Mouse (Mus musculus) midbrain, embryonic 14.5 days (tissue): ENCODE measurements at regions not wholly inside any gene's neighbourhood (a gene's known extent, or its start where the extent isn't known, plus 50 kb on each side); places are given as distances from the start of the nearest gene placed in this dataset.

Source experiments
- ATAC-seq: fragments of 200-750 bp; cut with Nextera tagmentation; 2 replicates; pipeline ENCODE4 v1.8.0; 2017; ENCODE audit warnings: moderate number of reproducible peaks, moderate library complexity; ENCODE audit not compliant: low FRiP score, low TSS enrichment
- DNase-seq: peaks from one replicate; pipeline ENCODE4 v3.0.0-alpha.2; 2015
- H3K27ac ChIP-seq: fragments of 300-500 bp; sonication (generic); replicated peaks from 2 replicates; pipeline ENCODE4 v1.5.1; 2014; ENCODE audit warnings: mild to moderate bottlenecking, low read depth, low read length, moderate library complexity
- H3K27me3 ChIP-seq: fragments of 300-500 bp; sonication (generic); 2 replicates; pipeline ENCODE4 v1.6.1; 2014; ENCODE audit warnings: low read length, control low read depth, mixed read lengths; ENCODE audit not compliant: control insufficient read depth, insufficient read depth
- H3K36me3 ChIP-seq: fragments of 300-500 bp; sonication (generic); 2 replicates; pipeline ENCODE4 v1.6.1; 2014; ENCODE audit warnings: low read length, control low read depth; ENCODE audit not compliant: control insufficient read depth, insufficient read depth
- H3K4me1 ChIP-seq: fragments of 300-500 bp; sonication (generic); 2 replicates; pipeline ENCODE4 v1.6.1; 2014; ENCODE audit warnings: mild to moderate bottlenecking, antibody characterized with exemption, low read length, control low read depth; ENCODE audit not compliant: control insufficient read depth, insufficient read depth
- H3K4me2 ChIP-seq: fragments of 300-500 bp; sonication (generic); 2 replicates; pipeline ENCODE4 v1.6.1; 2014; ENCODE audit warnings: mild to moderate bottlenecking, low read length, moderate library complexity
- H3K4me3 ChIP-seq: fragments of 300-500 bp; sonication (generic); replicated peaks from 2 replicates; pipeline ENCODE4 v1.5.1; 2014; ENCODE audit warnings: low read depth, low read length
- H3K9ac ChIP-seq: fragments of 300-500 bp; sonication (generic); replicated peaks from 2 replicates; pipeline ENCODE4 v1.6.1; 2014; ENCODE audit warnings: mild to moderate bottlenecking, low read length, moderate library complexity
- H3K9me3 ChIP-seq: fragments of 300-500 bp; sonication (generic); 2 replicates; pipeline ENCODE4 v1.6.1; 2016; ENCODE audit warnings: low read length, control low read depth, mixed read lengths; ENCODE audit not compliant: control insufficient read depth
- WGBS: fragments of 180-500 bp; shearing (Covaris S2); extraction: QIAGEN DNeasy Blood & Tissue Kit; methylation state at CpG from one replicate; pipeline ENCODE4 v1.1.7; 2014; 5-methylcytosine and 5-hydroxymethylcytosine counted together

GRCm38 (mm10) chr6:17157270-17157669 is 92.3 kb downstream of the Tes start:
- Histone ChIP-seq H3K27ac (no peak overlapping the region), H3K4me1 (no peaks in the 10 kb centered on the region), H3K4me2 (no peak overlapping the region), H3K4me3 (no peak overlapping the region), H3K9me3 (no peaks in the 10 kb centered on the region), H3K36me3 (no peaks in the 10 kb centered on the region), H3K27me3 (no peaks in the 10 kb centered on the region), H3K9ac (no peak overlapping the region)
- 90% methylated on average over 6 of the region's 6 CpGs for WGBS
- DNase-seq (no peak), ATAC-seq (no peak)

- 0 out of 2 replicates have a peak overlapping the region, but pooled peaks have one; percentile 9 for H3K9ac ChIP-seq
Measured at GRCm38 (mm10) chr6:17169971-17170781, 105.2 kb downstream of the Tes start.

GRCm38 (mm10) chr6:17170782-17171272 is 105.9 kb downstream of the Tes start:
- no peaks in the 10 kb centered on the region for H3K36me3 ChIP-seq
- H3K4me2 ChIP-seq = peak overlapping the region; percentile 41
- DNase-seq (no peak), ATAC-seq (peak; percentile 10; the same call in 1 of the 2 replicates)
- 0 out of 2 replicates have a peak overlapping the region, but pooled peaks have one; percentile 4 for H3K4me3 ChIP-seq
- H3K9me3 ChIP-seq = no peaks in the 10 kb centered on the region
- H3K27ac ChIP-seq = peak overlapping the region; percentile 63
- H3K4me1 ChIP-seq = peaks cover 27% of the 10 kb centered on the region
- 0 out of 2 replicates have a peak overlapping the region, but pooled peaks have one; percentile 9 for H3K9ac ChIP-seq
- H3K27me3 ChIP-seq = no peaks in the 10 kb centered on the region
- 23% methylated on average over 7 of the region's 7 CpGs for WGBS

More at GRCm38 (mm10) chr6:17169971-17170781, 105.2 kb downstream of the Tes start:
- ATAC-seq (peak; percentile 50), DNase-seq (peak; percentile 74)
- H3K27me3 ChIP-seq = no peaks in the 10 kb centered on the region
- peak overlapping the region; percentile 41 for H3K4me2 ChIP-seq
- peaks cover 27% of the 10 kb centered on the region for H3K4me1 ChIP-seq
- peak overlapping the region; percentile 63 for H3K27ac ChIP-seq
- 0 out of 2 replicates have a peak overlapping the region, but pooled peaks have one; percentile 4 for H3K4me3 ChIP-seq
- H3K36me3 ChIP-seq = no peaks in the 10 kb centered on the region
- no peaks in the 10 kb centered on the region for H3K9me3 ChIP-seq
- WGBS = 31% methylated on average over 18 of the region's 18 CpGs

- Histone ChIP-seq H3K4me1 (peaks cover 27% of the 10 kb centered on the region), H3K4me2 (peak overlapping the region; percentile 41), H3K9me3 (no peaks in the 10 kb centered on the region), H3K27me3 (no peaks in the 10 kb centered on the region), H3K36me3 (no peaks in the 10 kb centered on the region), H3K9ac (0 out of 2 replicates have a peak overlapping the region, but pooled peaks have one; percentile 2), H3K27ac (peak overlapping the region; percentile 63), H3K4me3 (no peak overlapping the region)
- DNase-seq = peak; percentile 80
- 8% methylated on average over 17 of the region's 17 CpGs for WGBS
- ATAC-seq = peak; percentile 77
Measured at GRCm38 (mm10) chr6:17171273-17172011, 106.5 kb downstream of the Tes start.

- Histone ChIP-seq H3K36me3 (no peaks in the 10 kb centered on the region), H3K9ac (no peak overlapping the region), H3K4me2 (peak overlapping the region; percentile 41; the same call in 1 of the 2 replicates), H3K9me3 (no peaks in the 10 kb centered on the region), H3K4me1 (peaks cover 27% of the 10 kb centered on the region), H3K27me3 (no peaks in the 10 kb centered on the region), H3K27ac (peak overlapping the region; percentile 63; the same call in 1 of the 2 replicates), H3K4me3 (no peak overlapping the region)
- whole genome bisulfite sequencing = 15% methylated on average over 1 of the region's 1 CpGs
- DNase-seq = no peak
- no peak for ATAC-seq
Measured at GRCm38 (mm10) chr6:17172050-17172449, 107.1 kb downstream of the Tes start.

GRCm38 (mm10) chr6:17177153-17177552 is 103.8 kb upstream of the Cav2 start:
- H3K4me1 ChIP-seq = 0 out of 2 replicates have a peak, but pooled peaks cover 2% of the 10 kb centered on the region
- no peaks in the 10 kb centered on the region for H3K9me3 ChIP-seq
- no peak overlapping the region for H3K27ac ChIP-seq
- H3K4me3 ChIP-seq = no peak overlapping the region
- no peaks in the 10 kb centered on the region for H3K36me3 ChIP-seq
- WGBS = 75% methylated on average over 7 of the region's 7 CpGs
- H3K4me2 ChIP-seq = no peak overlapping the region
- no peaks in the 10 kb centered on the region for H3K27me3 ChIP-seq
- no peak overlapping the region for H3K9ac ChIP-seq
- no peak for DNase-seq
- ATAC-seq = no peak

GRCm38 (mm10) chr6:17179476-17179875 is 101.5 kb upstream of the Cav2 start:
- Histone ChIP-seq H3K4me3 (no peak overlapping the region), H3K9ac (no peak overlapping the region), H3K4me2 (no peak overlapping the region), H3K27me3 (no peaks in the 10 kb centered on the region), H3K4me1 (no peaks in the 10 kb centered on the region), H3K27ac (no peak overlapping the region), H3K9me3 (no peaks in the 10 kb centered on the region), H3K36me3 (no peaks in the 10 kb centered on the region)
- no peak for DNase-seq
- 69% methylated on average over 1 of the region's 1 CpGs for WGBS
- ATAC-seq = no peak

- no peaks in the 10 kb centered on the region for H3K9me3 ChIP-seq
- no peak overlapping the region for H3K27ac ChIP-seq
- H3K4me1 ChIP-seq = no peaks in the 10 kb centered on the region
- ATAC-seq (no peak), DNase-seq (no peak)
- no peaks in the 10 kb centered on the region for H3K36me3 ChIP-seq
- no peak overlapping the region for H3K9ac ChIP-seq
- H3K4me3 ChIP-seq = no peak overlapping the region
- H3K4me2 ChIP-seq = no peak overlapping the region
- WGBS = 88% methylated on average over 5 of the region's 5 CpGs
- no peaks in the 10 kb centered on the region for H3K27me3 ChIP-seq
Measured at GRCm38 (mm10) chr6:17186604-17187003, 94.4 kb upstream of the Cav2 start.
